Mouse (Mus musculus): ENCODE results near the gene Olfr110. TPM values are rescaled to one million over a fixed set of nuclear protein-coding genes. Genes with fewer than 3 reads are reported as not detected.

Gene Olfr110
- not detected in 4 replicates for total RNA-seq (2023; ENCODE audit: inconsistent age)

DNA sequence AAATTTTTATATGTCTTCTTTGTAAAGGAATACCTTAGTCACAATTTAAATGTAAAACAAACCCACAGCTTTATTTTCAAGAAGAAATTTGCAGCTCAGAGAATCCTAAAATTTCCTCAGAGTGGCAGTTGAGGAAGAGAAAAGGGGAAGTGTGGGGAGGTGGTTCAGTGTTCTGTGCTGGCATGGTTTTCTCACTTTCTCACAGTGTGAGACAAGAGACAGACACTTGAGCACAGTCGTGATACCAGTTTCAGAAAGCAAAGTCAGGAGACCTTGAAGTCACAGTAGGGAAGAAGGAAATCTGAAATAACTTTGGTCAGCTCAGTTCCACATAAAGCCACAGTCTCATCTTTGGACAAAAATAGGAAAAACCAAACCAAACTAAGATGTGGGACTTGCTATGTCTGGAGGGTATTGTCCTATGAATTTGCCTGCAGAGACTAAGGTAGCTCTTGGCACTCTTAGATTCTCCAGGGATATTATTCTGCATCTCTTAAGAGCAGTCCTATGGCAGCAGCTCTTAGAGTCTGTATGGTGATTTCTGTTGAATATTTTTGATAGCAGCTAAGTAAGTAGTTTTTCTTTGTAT is at the start of gene Olfr110:
Gene Olfr110, plus strand, starts transcription at position 539 of the 589 bp plus-strand sequence.

DNA sequence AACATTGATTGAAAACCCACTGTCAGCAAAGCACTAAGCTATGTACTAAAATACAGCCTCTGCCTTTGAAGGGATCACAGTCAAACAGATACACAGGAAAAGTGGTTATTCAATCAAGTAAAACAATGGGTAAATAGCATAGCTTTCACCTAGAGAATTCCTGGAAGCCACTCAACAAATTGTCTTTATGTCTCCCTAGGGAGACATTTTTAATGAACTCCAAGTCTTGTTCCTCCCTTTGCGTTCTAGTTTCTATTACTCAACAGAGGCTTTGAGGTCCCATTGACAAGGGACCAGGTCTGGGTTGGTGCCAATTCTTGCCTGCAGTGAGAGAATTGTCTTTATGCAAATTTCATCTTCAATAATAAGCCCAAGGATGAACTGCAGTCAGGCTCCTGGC is 47.1 kb upstream of the Olfr110 start, which contains the start of gene Olfr108:
Gene Olfr108, plus strand, starts transcription at position 301 of the 400 bp plus-strand sequence.

DNA sequence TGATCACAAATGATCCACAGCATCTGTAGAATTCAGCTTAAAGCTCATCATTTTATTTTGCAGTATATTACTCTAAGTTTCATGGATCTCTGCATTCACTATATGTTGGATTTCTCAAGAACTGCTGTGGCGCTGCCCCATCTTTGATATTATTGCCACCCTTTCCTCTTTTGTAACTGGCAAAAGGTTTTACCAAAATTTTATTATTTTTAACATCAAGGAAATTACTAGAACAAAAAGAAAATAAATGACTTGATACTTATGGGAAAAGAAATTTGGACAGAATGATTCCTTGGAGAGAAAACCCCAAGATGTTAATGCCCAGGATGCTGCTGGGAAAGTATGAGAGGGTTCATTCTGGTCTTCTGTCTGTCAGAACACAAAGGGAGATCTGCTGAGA is 33.7 kb upstream of the Olfr110 start, which contains the start of gene Olfr109:
Gene Olfr109, plus strand, starts transcription at position 301 of the 400 bp plus-strand sequence.

GRCm38 (mm10) chr17:37483452-37483851 is 8.8 kb upstream of the Olfr110 start, which contains the start of gene H2-M2:
Gene H2-M2, minus strand, starts transcription at chr17:37483552.

DNA sequence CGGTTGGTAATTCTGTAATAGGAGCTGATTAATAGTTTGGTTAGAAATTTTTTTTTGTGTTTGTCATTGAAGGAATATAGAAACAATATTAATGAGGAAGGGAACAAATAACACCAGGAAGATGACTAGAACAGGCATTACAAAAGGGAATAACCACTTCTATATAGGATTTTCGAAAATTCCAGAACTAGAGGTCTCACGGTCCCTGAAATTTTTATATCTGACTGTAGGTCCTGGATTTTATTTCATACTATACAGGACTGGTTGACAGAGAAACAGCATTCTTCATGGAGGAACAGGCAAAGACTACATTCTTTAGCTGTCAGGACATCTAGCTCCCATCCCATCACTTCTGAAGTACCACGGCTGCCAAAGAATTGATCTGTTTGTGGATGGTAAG is 15.5 kb downstream of the Olfr110 start, which contains the start of gene Olfr111:
Gene Olfr111, plus strand, starts transcription at position 301 of the 400 bp plus-strand sequence.

Other genes with a start within 250 kb of the Olfr110 start
- not detected in 4 replicates for gene Olfr98, start 228.7 kb upstream of the Olfr110 start, total RNA-seq (2023; ENCODE audit: inconsistent age)
- gene H2-M3, start 222.2 kb upstream of the Olfr110 start, total RNA-seq (2023; ENCODE audit: inconsistent age), result 46.7 to 58.3 TPM (median 54.7 TPM) in 4 replicates
- gene Olfr99, start 209.0 kb upstream of the Olfr110 start, total RNA-seq (2023; ENCODE audit: inconsistent age), result not detected in 4 replicates
- not detected in 4 replicates for gene Olfr101, start 188.2 kb upstream of the Olfr110 start, total RNA-seq (2023; ENCODE audit: inconsistent age)
- 0.36 TPM in 1 of 4 replicates, not detected in the others for gene Olfr102, start 175.4 kb upstream of the Olfr110 start, total RNA-seq (2023; ENCODE audit: inconsistent age)
- gene Olfr103, start 152.8 kb upstream of the Olfr110 start, total RNA-seq (2023; ENCODE audit: inconsistent age), result not detected in 4 replicates
- gene Olfr104-ps, start 132.9 kb upstream of the Olfr110 start, total RNA-seq (2023; ENCODE audit: inconsistent age), result not detected in 4 replicates
- gene Olfr105-ps, start 113.4 kb upstream of the Olfr110 start, total RNA-seq (2023; ENCODE audit: inconsistent age), result not detected in 4 replicates
- not detected in 4 replicates for gene Olfr106-ps, start 102.1 kb upstream of the Olfr110 start, total RNA-seq (2023; ENCODE audit: inconsistent age)
- gene Olfr107, start 93.2 kb upstream of the Olfr110 start, total RNA-seq (2023; ENCODE audit: inconsistent age), result not detected in 4 replicates
- not detected in 4 replicates for gene Olfr108, start 47.0 kb upstream of the Olfr110 start, total RNA-seq (2023; ENCODE audit: inconsistent age)
- gene Olfr109, start 33.6 kb upstream of the Olfr110 start, total RNA-seq (2023; ENCODE audit: inconsistent age), result not detected in 4 replicates
- gene H2-M2, start 8.9 kb upstream of the Olfr110 start, total RNA-seq (2023; ENCODE audit: inconsistent age), result not detected in 4 replicates
- not detected in 4 replicates for gene Olfr111, start 15.6 kb downstream of the Olfr110 start, total RNA-seq (2023; ENCODE audit: inconsistent age)
- gene Olfr112, start 77.0 kb downstream of the Olfr110 start, total RNA-seq (2023; ENCODE audit: inconsistent age), result not detected in 4 replicates
- gene Olfr113, start 85.2 kb downstream of the Olfr110 start, total RNA-seq (2023; ENCODE audit: inconsistent age), result not detected in 4 replicates
- gene Olfr114, start 100.3 kb downstream of the Olfr110 start, total RNA-seq (2023; ENCODE audit: inconsistent age), result not detected in 4 replicates
- not detected in 4 replicates for gene Olfr115, start 134.6 kb downstream of the Olfr110 start, total RNA-seq (2023; ENCODE audit: inconsistent age)
- not detected in 4 replicates for gene Olfr116, start 134.7 kb downstream of the Olfr110 start, total RNA-seq (2023; ENCODE audit: inconsistent age)
- not detected in 4 replicates for gene Olfr117, start 171.3 kb downstream of the Olfr110 start, total RNA-seq (2023; ENCODE audit: inconsistent age)
- gene Olfr118, start 174.5 kb downstream of the Olfr110 start, total RNA-seq (2023; ENCODE audit: inconsistent age), result not detected in 4 replicates
- not detected in 4 replicates for gene Olfr119, start 204.1 kb downstream of the Olfr110 start, total RNA-seq (2023; ENCODE audit: inconsistent age)
- gene Olfr120, start 229.3 kb downstream of the Olfr110 start, total RNA-seq (2023; ENCODE audit: inconsistent age), result not detected in 4 replicates

Measured in B cell, adult (primary cell).